Mouse (Mus musculus) C2C12 (cell line): ENCODE measurements at regions not wholly inside any gene's neighbourhood (a gene's known extent, or its start where the extent isn't known, plus 50 kb on each side); places are given as distances from the start of the nearest gene placed in this dataset.

ENCODE experiments used
- H3K27me3 ChIP-seq: one replicate; pipeline ENCODE4 v1.6.1; 2011; ENCODE audit not compliant: control insufficient read depth, insufficient read depth, insufficient read length
- H3K36me3 ChIP-seq: one replicate; pipeline ENCODE4 v1.6.1; 2011; ENCODE audit not compliant: control insufficient read depth, insufficient read depth
- H3K4me3 ChIP-seq: one replicate; pipeline ENCODE4 v1.5.1; 2011; ENCODE audit warnings: mild to moderate bottlenecking, control low read depth; ENCODE audit not compliant: poor library complexity, insufficient read depth, severe bottlenecking
- H3K79me2 ChIP-seq: one replicate; pipeline ENCODE4 v1.6.1; 2011; ENCODE audit not compliant: control insufficient read depth, insufficient read depth
- H3K79me3 ChIP-seq: one replicate; pipeline ENCODE4 v1.6.1; 2011; ENCODE audit warnings: low read depth, control low read depth
- H3ac ChIP-seq: one replicate; pipeline ENCODE3; 2011; ENCODE audit warnings: low read depth; ENCODE audit not compliant: control insufficient read depth, insufficient read length
- CEBPB ChIP-seq: IDR thresholded peaks from one replicate; pipeline ENCODE4 v1.6.1; 2011; ENCODE audit warnings: low read depth, mild to moderate bottlenecking, control low read depth, moderate library complexity
- CTCF ChIP-seq: IDR thresholded peaks from one replicate; pipeline ENCODE4 v1.5.1; 2011; ENCODE audit not compliant: control insufficient read depth, insufficient read depth, insufficient read length
- FOSL1 ChIP-seq: IDR thresholded peaks from one replicate; pipeline ENCODE4 v1.8.0; 2011; ENCODE audit warnings: mild to moderate bottlenecking, low read length; ENCODE audit not compliant: poor library complexity, insufficient read depth, severe bottlenecking
- MAX ChIP-seq: IDR thresholded peaks from one replicate; pipeline ENCODE4 v1.6.1; 2011; ENCODE audit warnings: mild to moderate bottlenecking, control low read depth
- MYOD1 ChIP-seq: IDR thresholded peaks from one replicate; pipeline ENCODE4 v1.6.1; 2011; ENCODE audit warnings: low read depth; ENCODE audit not compliant: control insufficient read depth, insufficient read length
- MYOG ChIP-seq: IDR thresholded peaks from one replicate; pipeline ENCODE4 v1.6.1; 2011; ENCODE audit not compliant: control insufficient read depth, insufficient read length; ENCODE audit errors: extremely low read depth
- USF1 ChIP-seq: IDR thresholded peaks from one replicate; pipeline ENCODE4 v1.6.1; 2011; ENCODE audit warnings: low read depth, mild to moderate bottlenecking, control low read depth, moderate library complexity

- H3K27me3 ChIP-seq = no peaks in the 10 kb centered on the region
- H3K79me2 ChIP-seq = no peaks in the 10 kb centered on the region
- no peaks in the 10 kb centered on the region for H3K79me3 ChIP-seq
- H3K4me3 ChIP-seq = no peak overlapping the region
- no peak overlapping the region for H3ac ChIP-seq
- TF ChIP-seq FOSL1 (no peak), MAX (peak; percentile 71), USF1 (no peak)
- H3K36me3 ChIP-seq = no peaks in the 10 kb centered on the region
Observed at GRCm38 (mm10) chr5:103269206-103269605, 58.1 kb upstream of the Mapk10 start.

GRCm38 (mm10) chr5:103264903-103265302, 53.8 kb upstream of the Mapk10 start:
- Histone ChIP-seq H3K4me3 (no peak overlapping the region), H3K36me3 (no peaks in the 10 kb centered on the region)

GRCm38 (mm10) chr5:103261406-103261805, 50.3 kb upstream of the Mapk10 start:
- no peak for TF ChIP-seq USF1
- TF ChIP-seq FOSL1 = peak; percentile 31
- Histone ChIP-seq H3ac (no peak overlapping the region), H3K36me3 (no peaks in the 10 kb centered on the region), H3K4me3 (no peak overlapping the region), H3K27me3 (no peaks in the 10 kb centered on the region), H3K79me3 (no peaks in the 10 kb centered on the region), H3K79me2 (no peaks in the 10 kb centered on the region)

More at GRCm38 (mm10) chr5:103264903-103265302, 53.8 kb upstream of the Mapk10 start:
- TF ChIP-seq FOSL1 = no peak
- TF ChIP-seq MAX = no peak
- TF ChIP-seq MYOD1 = no peak
- TF ChIP-seq USF1 = no peak
- no peak for TF ChIP-seq MYOG
- TF ChIP-seq CTCF = no peak
- no peak for TF ChIP-seq CEBPB
- Histone ChIP-seq H3K79me3 (no peaks in the 10 kb centered on the region), H3ac (no peak overlapping the region), H3K79me2 (no peaks in the 10 kb centered on the region), H3K27me3 (no peaks in the 10 kb centered on the region)
